Mouse (Mus musculus) induced T-regulatory cell, adult 2 months (primary cell): ENCODE results near the gene Lrrc1.

Source experiments
- DNase-seq: peaks from one replicate; pipeline ENCODE4 v3.0.0-alpha.2; 2012; ENCODE audit warnings: low read depth

Lrrc1 gene

GRCm38 (mm10) chr9:77502171-77502547 is 42.5 kb downstream of the Lrrc1 start:
- DNase-seq, result no peak

GRCm38 (mm10) chr9:77499084-77499483 is 45.6 kb downstream of the Lrrc1 start:
- no peak for DNase-seq

- no peak for DNase-seq
Observed at GRCm38 (mm10) chr9:77498406-77498805, 46.3 kb downstream of the Lrrc1 start.

- no peak for DNase-seq
Observed at GRCm38 (mm10) chr9:77497173-77497572, 47.5 kb downstream of the Lrrc1 start.

GRCm38 (mm10) chr9:77496540-77497062 is 48.1 kb downstream of the Lrrc1 start:
- DNase-seq, result no peak

- no peak for DNase-seq
Observed at GRCm38 (mm10) chr9:77494307-77494706, 50.4 kb downstream of the Lrrc1 start.

- no peak for DNase-seq
Observed at GRCm38 (mm10) chr9:77488611-77489010, 56.1 kb downstream of the Lrrc1 start.

- DNase-seq, result no peak
Observed at GRCm38 (mm10) chr9:77487427-77487826, 57.2 kb downstream of the Lrrc1 start.

- DNase-seq, result no peak
Observed at GRCm38 (mm10) chr9:77485915-77486314, 58.8 kb downstream of the Lrrc1 start.

GRCm38 (mm10) chr9:77484751-77485150 is 59.9 kb downstream of the Lrrc1 start:
- DNase-seq, result no peak

- DNase-seq, result no peak
Observed at GRCm38 (mm10) chr9:77483559-77483958, 61.1 kb downstream of the Lrrc1 start.

GRCm38 (mm10) chr9:77482281-77482680 is 62.4 kb downstream of the Lrrc1 start:
- no peak for DNase-seq

GRCm38 (mm10) chr9:77481380-77481779 is 63.3 kb downstream of the Lrrc1 start:
- DNase-seq, result no peak

GRCm38 (mm10) chr9:77480574-77481319 is 63.9 kb downstream of the Lrrc1 start:
- no peak for DNase-seq

GRCm38 (mm10) chr9:77480001-77480400 is 64.7 kb downstream of the Lrrc1 start:
- DNase-seq, result no peak

GRCm38 (mm10) chr9:77478166-77478920 is 66.3 kb downstream of the Lrrc1 start:
- DNase-seq, result no peak

- no peak for DNase-seq
Observed at GRCm38 (mm10) chr9:77474535-77474934, 70.1 kb downstream of the Lrrc1 start.

GRCm38 (mm10) chr9:77472557-77472956 is 72.1 kb downstream of the Lrrc1 start:
- no peak for DNase-seq

- no peak for DNase-seq
Observed at GRCm38 (mm10) chr9:77471646-77472220, 72.9 kb downstream of the Lrrc1 start.

- peak; percentile 25 for DNase-seq
Observed at GRCm38 (mm10) chr9:77469791-77470607, 74.7 kb downstream of the Lrrc1 start.

GRCm38 (mm10) chr9:77466926-77467325 is 77.7 kb downstream of the Lrrc1 start:
- no peak for DNase-seq

- no peak for DNase-seq
Observed at GRCm38 (mm10) chr9:77465401-77465800, 79.3 kb downstream of the Lrrc1 start.
